Mouse (Mus musculus): ENCODE data around the gene Vmn2r47. TPM values are rescaled to one million over a fixed set of nuclear protein-coding genes. Genes with fewer than 3 reads are reported as not detected.

Gene Vmn2r47
- not detected in 2 replicates for polyA plus RNA-seq (2012)

GRCm38 (mm10) chr7:9841225-9841624 is at the start of gene Vmn2r47:
Gene Vmn2r47, minus strand, starts transcription at chr7:9841325.

GRCm38 (mm10) chr7:9770471-9770870 is 70.7 kb downstream of the Vmn2r47 start, which contains the start of gene Vmn2r46:
Gene Vmn2r46, minus strand, starts transcription at chr7:9770571.

Other genes with a start within 250 kb of the Vmn2r47 start
- not detected in 2 replicates for gene Vmn2r46, start 70.8 kb downstream of the Vmn2r47 start, polyA plus RNA-seq (2012)
- gene Vmn2r48, start 112.3 kb upstream of the Vmn2r47 start, polyA plus RNA-seq (2012) = not detected in 2 replicates
- gene Vmn2r49, start 150.9 kb upstream of the Vmn2r47 start, polyA plus RNA-seq (2012) = not detected in 2 replicates
- not detected in 2 replicates for gene Vmn2r50, start 212.0 kb upstream of the Vmn2r47 start, polyA plus RNA-seq (2012)